Mouse (Mus musculus) MEL (cell line): ENCODE results near the gene Tshz2. TPM values are rescaled to one million over a fixed set of nuclear protein-coding genes. Genes with fewer than 3 reads are reported as not detected.

Experiments
- DNase-seq: peaks from one replicate; pipeline ENCODE4 v3.0.0; 2011; ENCODE audit warnings: low read depth, low spot score
- H3K27ac ChIP-seq: 2 replicates; pipeline ENCODE4 v1.5.1; 2012; ENCODE audit warnings: low read depth, mild to moderate bottlenecking, control low read depth, low read length, moderate library complexity; ENCODE audit not compliant: control insufficient read depth
- H3K27me3 ChIP-seq, 2 experiments: fragments of 150-350 bp in 1 of 2; sonication (generic) in 1 of 2; 2 replicates each; pipeline ENCODE4 v1.6.1; 2012; ENCODE audit warnings: low read length in 2 of 2, mild to moderate bottlenecking in 2 of 2, improper control_type of control experiment in 1 of 2, moderate library complexity in 1 of 2; ENCODE audit not compliant: insufficient read depth in 2 of 2, control insufficient read depth in 1 of 2
- H3K36me3 ChIP-seq, 2 experiments: 2 replicates each; pipeline ENCODE4 v1.6.1; 2012 to 2014; ENCODE audit warnings: low read length in 2 of 2, improper control_type of control experiment in 1 of 2, inconsistent platforms in 1 of 2, mild to moderate bottlenecking in 1 of 2; ENCODE audit not compliant: insufficient read depth in 2 of 2, control insufficient read depth in 1 of 2
- H3K4me1 ChIP-seq, 2 experiments: fragments of 150-350 bp in 1 of 2; sonication (generic) in 1 of 2; 2 replicates each; pipeline ENCODE4 v1.6.1; 2012; ENCODE audit warnings: low read length in 2 of 2, improper control_type of control experiment in 1 of 2, mild to moderate bottlenecking in 1 of 2; ENCODE audit not compliant: insufficient read depth in 2 of 2, control insufficient read depth in 1 of 2
- H3K4me3 ChIP-seq, 2 experiments: fragments of 150-350 bp in 1 of 2; sonication (generic) in 1 of 2; 2 replicates each; pipeline ENCODE4 v1.5.1; 2012; ENCODE audit warnings: low read depth in 2 of 2, low read length in 2 of 2, mild to moderate bottlenecking in 2 of 2, moderate library complexity in 2 of 2, control low read depth in 1 of 2, improper control_type of control experiment in 1 of 2; ENCODE audit not compliant: control insufficient read depth in 1 of 2, insufficient read depth in 1 of 2
- H3K79me2 ChIP-seq: 2 replicates; pipeline ENCODE4 v1.6.1; 2012; ENCODE audit warnings: mild to moderate bottlenecking, low read length, moderate library complexity; ENCODE audit not compliant: control insufficient read depth, poor library complexity, insufficient read depth
- H3K9ac ChIP-seq: 2 replicates; pipeline ENCODE4 v1.6.1; 2012; ENCODE audit warnings: low read depth, mild to moderate bottlenecking, control low read depth, low read length, moderate library complexity; ENCODE audit not compliant: control insufficient read depth, poor library complexity, severe bottlenecking
- H3K9me3 ChIP-seq: fragments of 150-350 bp; sonication (generic); replicated peaks from 2 replicates; pipeline ENCODE4 v1.6.1; 2012; ENCODE audit warnings: mild to moderate bottlenecking, low read length, improper control_type of control experiment, moderate library complexity; ENCODE audit not compliant: insufficient read depth
- CHD1 ChIP-seq: IDR thresholded peaks from 2 replicates; pipeline ENCODE4 v1.6.1; 2012; ENCODE audit warnings: low read depth, mild to moderate bottlenecking, inconsistent platforms, low read length, improper control_type of control experiment
- CTCF ChIP-seq, 3 experiments: IDR thresholded peaks in 2 of 3; conservative IDR thresholded peaks in 1 of 3; 2 replicates each; pipeline ENCODE4 v1.5.1; 2011 to 2012; ENCODE audit warnings: low read length in 3 of 3, low read depth in 2 of 3, mild to moderate bottlenecking in 2 of 3, improper control_type of control experiment in 1 of 3, inconsistent platforms in 1 of 3, mixed read lengths in 1 of 3, moderate library complexity in 1 of 3; ENCODE audit not compliant: control insufficient read depth in 1 of 3, insufficient read depth in 1 of 3, poor library complexity in 1 of 3, severe bottlenecking in 1 of 3
- ELF1 ChIP-seq: IDR thresholded peaks from 2 replicates; pipeline ENCODE4 v1.6.1; 2014; ENCODE audit warnings: low read depth, mild to moderate bottlenecking, inconsistent platforms, low read length, improper control_type of control experiment, moderate library complexity
- GABPA ChIP-seq: IDR thresholded peaks from 2 replicates; pipeline ENCODE4 v1.6.1; 2012; ENCODE audit warnings: low read depth, mild to moderate bottlenecking, inconsistent platforms, low read length, improper control_type of control experiment, moderate library complexity
- HCFC1 ChIP-seq: IDR thresholded peaks from 2 replicates; pipeline ENCODE4 v1.6.1; 2012; ENCODE audit warnings: low read depth, mild to moderate bottlenecking, inconsistent platforms, low read length, improper control_type of control experiment, moderate library complexity
- JUND ChIP-seq: IDR thresholded peaks from 2 replicates; pipeline ENCODE4 v1.6.1; 2011; ENCODE audit warnings: low read depth, mild to moderate bottlenecking, improper control_type of control experiment, low read length
- KAT2A ChIP-seq: conservative IDR thresholded peaks from 2 replicates; pipeline ENCODE4 v1.6.1; 2012; ENCODE audit warnings: low read depth, low read length, improper control_type of control experiment, inconsistent platforms
- MAFK ChIP-seq: IDR thresholded peaks from 2 replicates; pipeline ENCODE4 v1.6.1; 2011; ENCODE audit warnings: low read depth, mild to moderate bottlenecking, low read length, improper control_type of control experiment, borderline replicate concordance
- MAX ChIP-seq: IDR thresholded peaks from 2 replicates; pipeline ENCODE4 v1.6.1; 2011; ENCODE audit warnings: low read length, improper control_type of control experiment
- MXI1 ChIP-seq: IDR thresholded peaks from 2 replicates; pipeline ENCODE4 v1.6.1; 2011; ENCODE audit warnings: mild to moderate bottlenecking, low read depth, low read length, improper control_type of control experiment
- MYC ChIP-seq: IDR thresholded peaks from 2 replicates; pipeline ENCODE4 v1.6.1; 2011; ENCODE audit warnings: low read depth, mild to moderate bottlenecking, low read length, improper control_type of control experiment, moderate library complexity
- NRF1 ChIP-seq: IDR thresholded peaks from 2 replicates; pipeline ENCODE4 v1.6.1; 2014; ENCODE audit warnings: low read depth, mild to moderate bottlenecking, inconsistent platforms, low read length, improper control_type of control experiment, moderate library complexity; ENCODE audit not compliant: poor library complexity, insufficient read depth, severe bottlenecking
- POLR2A ChIP-seq, 2 experiments: IDR thresholded peaks; 2 replicates each; pipeline ENCODE4 v1.6.1; 2011 to 2012; ENCODE audit warnings: low read length in 2 of 2, mild to moderate bottlenecking in 2 of 2, control low read depth in 1 of 2, improper control_type of control experiment in 1 of 2, low read depth in 1 of 2, moderate library complexity in 1 of 2; ENCODE audit not compliant: control insufficient read depth in 1 of 2, insufficient read depth in 1 of 2, poor library complexity in 1 of 2
- POLR2AphosphoS5 ChIP-seq: IDR thresholded peaks from 2 replicates; pipeline ENCODE4 v1.6.1; 2012; ENCODE audit warnings: low read depth, borderline replicate concordance, mild to moderate bottlenecking, inconsistent platforms, low read length, moderate library complexity, mixed read lengths
- RAD21 ChIP-seq: IDR thresholded peaks from 2 replicates; pipeline ENCODE4 v1.6.1; 2011; ENCODE audit warnings: mild to moderate bottlenecking, low read depth, low read length, improper control_type of control experiment
- RCOR1 ChIP-seq: IDR thresholded peaks from 2 replicates; pipeline ENCODE4 v1.6.1; 2012; ENCODE audit warnings: low read depth, mild to moderate bottlenecking, inconsistent platforms, low read length, improper control_type of control experiment
- TAL1 ChIP-seq: IDR thresholded peaks from 2 replicates; pipeline ENCODE4 v1.6.1; 2012; ENCODE audit warnings: mild to moderate bottlenecking, inconsistent platforms, low read length, moderate library complexity, mixed read lengths
- UBTF ChIP-seq: IDR thresholded peaks from 2 replicates; pipeline ENCODE4 v1.6.1; 2012; ENCODE audit warnings: low read depth, mild to moderate bottlenecking, inconsistent platforms, low read length, improper control_type of control experiment, moderate library complexity, borderline replicate concordance; ENCODE audit not compliant: insufficient read depth
- USF1 ChIP-seq: IDR thresholded peaks from 2 replicates; pipeline ENCODE4 v1.6.1; 2014; ENCODE audit warnings: low read depth, mild to moderate bottlenecking, inconsistent platforms, low read length, improper control_type of control experiment, moderate library complexity
- ZMIZ1 ChIP-seq: IDR thresholded peaks from 2 replicates; pipeline ENCODE4 v1.6.1; 2012; ENCODE audit warnings: low read depth, mild to moderate bottlenecking, inconsistent platforms, low read length, improper control_type of control experiment, moderate library complexity
- ZNF384 ChIP-seq: IDR thresholded peaks from 2 replicates; pipeline ENCODE4 v1.6.1; 2012; ENCODE audit warnings: low read depth, mild to moderate bottlenecking, inconsistent platforms, low read length, improper control_type of control experiment
- polyA plus RNA-seq, 2 experiments: library from polyadenylated mRNA; stranded (reverse) in 1 of 2; unstranded in 1 of 2; fragments of >175 nt in 1 of 2; fragments of >200 nt in 1 of 2; gene quantifications; 2 replicates each; pipeline versions ENCODE4 v1.2.1 to v1.2.4; 2012; ENCODE audit warnings: low replicate concordance in 2 of 2, low read depth in 1 of 2; ENCODE audit not compliant: insufficient read length in 2 of 2, insufficient read depth in 1 of 2, missing spikeins in 1 of 2
- total RNA-seq: library from RNA; depleted of rRNA; stranded (reverse); fragments of 300-350 nt; gene quantifications from 2 replicates; pipeline ENCODE4 v1.2.3, GENCODE M21; 2012

Tshz2 gene
- total and polyA plus RNA-seq, 3 experiments = not detected

GRCm38 (mm10) chr2:170078041-170078440 is 445.2 kb downstream of the Tshz2 start:
- H3K36me3 ChIP-seq = no peaks in the 10 kb centered on the region
- no peak overlapping the region for H3K9ac ChIP-seq
- no peaks in the 10 kb centered on the region for H3K9me3 ChIP-seq
- H3K79me2 ChIP-seq = no peaks in the 10 kb centered on the region
- H3K4me3 ChIP-seq = no peak overlapping the region
- H3K27me3 ChIP-seq = no peaks in the 10 kb centered on the region; a peak in 1 of 4 replicates
- no peaks in the 10 kb centered on the region for H3K4me1 ChIP-seq
- DNase-seq = no peak
- no peak overlapping the region for H3K27ac ChIP-seq
- no peak for TF ChIP-seq POLR2A (IDR thresholded peaks at IDR 0.05; ENCODE audit: control insufficient read depth in 1 of 2, insufficient read depth in 1 of 2, low read depth in 1 of 2, low read length in 2 of 2, poor library complexity in 1 of 2)
- no peak for TF ChIP-seq TAL1
- no peak for TF ChIP-seq ZMIZ1
- TF ChIP-seq ELF1 = no peak
- TF ChIP-seq POLR2AphosphoS5 = no peak
- no peak for TF ChIP-seq HCFC1
- no peak for TF ChIP-seq MYC
- no peak for TF ChIP-seq GABPA
- TF ChIP-seq CTCF (IDR thresholded peaks at IDR 0.05 in 2 of 3, conservative IDR thresholded peaks at IDR 0.05 in 1 of 3; ENCODE audit: control insufficient read depth in 1 of 3, insufficient read depth in 1 of 3, low read depth in 2 of 3, low read length in 3 of 3, poor library complexity in 1 of 3, severe bottlenecking in 1 of 3) = no peak
- no peak for TF ChIP-seq UBTF
- TF ChIP-seq RCOR1 = no peak
- no peak for TF ChIP-seq MXI1
- TF ChIP-seq ZNF384 = no peak
- TF ChIP-seq JUND = no peak
- no peak for TF ChIP-seq MAFK
- TF ChIP-seq NRF1 = no peak
- no peak for TF ChIP-seq RAD21
- no peak for TF ChIP-seq CHD1
- TF ChIP-seq KAT2A = no peak
- TF ChIP-seq MAX = no peak

- Histone ChIP-seq H3K4me1 (no peaks in the 10 kb centered on the region), H3K27ac (no peak overlapping the region), H3K9me3 (no peaks in the 10 kb centered on the region), H3K27me3 (no peaks in the 10 kb centered on the region; a peak in 1 of 4 replicates), H3K9ac (no peak overlapping the region), H3K79me2 (no peaks in the 10 kb centered on the region), H3K4me3 (no peak overlapping the region), H3K36me3 (no peaks in the 10 kb centered on the region)
- no peak for DNase-seq
- TF ChIP-seq USF1 (no peak), CTCF (IDR thresholded peaks at IDR 0.05 in 2 of 3, conservative IDR thresholded peaks at IDR 0.05 in 1 of 3; ENCODE audit: control insufficient read depth in 1 of 3, insufficient read depth in 1 of 3, low read depth in 2 of 3, low read length in 3 of 3, poor library complexity in 1 of 3, severe bottlenecking in 1 of 3) (0 out of 6 replicates have a peak, but pooled peaks of 1 of the 3 experiments have one; percentile 11)
Observed at GRCm38 (mm10) chr2:170078442-170079017, 445.7 kb downstream of the Tshz2 start.
